Mouse (Mus musculus) left cerebral cortex, postnatal 36 days (tissue): ENCODE data around the gene Rptn. TPM values are rescaled to one million over a fixed set of nuclear protein-coding genes. Genes with fewer than 3 reads are reported as not detected.

Experiments used
- DNase-seq, 2 experiments: peaks; one replicate each; pipeline ENCODE4 v3.0.0; 2021 to 2022; ENCODE audit warnings: low spot score in 2 of 2, mixed read lengths in 1 of 2
- intact Hi-C: fragments of 180-260 bp; cut with DNase I; formaldehyde crosslinking; loops from one replicate; pipeline ENCODE4 v1.15.1; 2025
- total RNA-seq, 2 experiments: library from RNA; stranded (reverse); gene quantifications; 2 replicates each; pipeline ENCODE4 v1.2.3; 2021

The Rptn gene
- total RNA-seq = not detected

DNA sequence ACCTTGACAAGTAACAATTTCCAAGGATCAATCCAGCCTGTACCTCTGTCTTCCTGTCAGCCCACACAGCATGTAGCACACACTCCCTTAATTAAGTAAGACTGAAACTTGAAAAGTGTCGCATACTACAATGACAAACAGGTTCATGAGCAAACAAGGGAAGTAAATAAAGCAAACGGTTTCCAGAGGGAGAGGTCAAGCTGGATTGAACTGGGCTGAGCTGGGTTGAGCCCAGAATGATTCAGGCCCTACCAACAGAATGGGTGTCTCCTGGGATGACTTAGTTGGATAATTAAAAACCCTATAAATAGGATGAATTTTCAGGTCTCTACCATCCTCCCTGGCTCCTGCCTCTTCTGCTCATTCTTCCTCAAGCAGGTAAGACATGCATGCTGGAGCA lies at the start of gene Rptn:
Gene Rptn, plus strand, starts transcription at position 334 of the 400 bp plus-strand sequence.
- intact Hi-C loops = no loop called here
- DNase-seq = no peak

DNA sequence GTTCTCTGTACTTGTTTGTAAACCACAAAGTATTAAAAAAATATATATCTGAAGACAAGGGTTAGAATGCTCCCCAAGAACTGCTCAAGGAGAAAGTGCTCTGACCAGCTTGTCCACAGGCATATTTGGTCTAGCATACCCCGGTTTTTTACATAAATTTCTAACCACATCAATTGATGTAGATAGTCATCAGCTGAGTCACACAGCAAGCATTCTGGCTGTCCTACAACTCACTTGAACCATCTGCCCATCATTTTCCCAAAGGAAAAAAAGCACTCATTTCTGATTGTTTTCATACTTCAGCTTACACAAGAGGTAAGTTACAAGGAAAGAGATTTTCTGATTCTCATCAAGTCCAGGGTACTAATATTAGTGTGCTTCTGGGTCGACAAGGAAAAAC lies 46.6 kb upstream of the Rptn start:
- intact Hi-C loops = no loop called here
- no peak for DNase-seq

DNA sequence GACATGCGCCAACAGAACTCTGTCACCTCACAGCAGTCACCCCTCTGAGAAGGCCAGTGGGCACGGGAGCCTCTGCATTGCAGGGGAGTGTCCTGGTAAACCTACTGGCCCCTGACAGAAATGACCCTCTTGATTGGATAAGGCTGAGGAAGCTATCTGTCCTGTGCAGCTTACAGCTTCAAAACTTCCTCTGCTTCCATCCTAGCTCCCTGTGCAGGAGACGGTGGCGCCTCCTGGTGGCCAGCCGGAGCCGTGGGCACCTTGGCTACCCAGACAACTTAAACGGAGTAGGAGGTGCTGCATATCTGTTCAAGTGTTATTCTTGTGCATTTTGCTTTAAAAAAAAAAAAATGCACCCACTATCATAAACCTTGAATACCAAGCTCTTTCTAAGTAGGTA lies 33.5 kb upstream of the Rptn start:
- DNase-seq = peak; percentile 62 to 63
- intact Hi-C loops = loop anchor here (2.0 to 5.0 kb wide), 2 partner anchors 49 to 228 kb away; no protein-coding TSS in a partner anchor

- DNase-seq = no peak
- intact Hi-C loops = loop anchor here (1.0 to 5.0 kb wide), 4 partner anchors 45 to 230 kb away; no protein-coding TSS in a partner anchor
Measured at GRCm38 (mm10) chr3:93361933-93362574, 31.4 kb upstream of the Rptn start.

GRCm38 (mm10) chr3:93366966-93367575 lies 26.4 kb upstream of the Rptn start:
- no peak for DNase-seq
- intact Hi-C loops = no loop called here

DNA sequence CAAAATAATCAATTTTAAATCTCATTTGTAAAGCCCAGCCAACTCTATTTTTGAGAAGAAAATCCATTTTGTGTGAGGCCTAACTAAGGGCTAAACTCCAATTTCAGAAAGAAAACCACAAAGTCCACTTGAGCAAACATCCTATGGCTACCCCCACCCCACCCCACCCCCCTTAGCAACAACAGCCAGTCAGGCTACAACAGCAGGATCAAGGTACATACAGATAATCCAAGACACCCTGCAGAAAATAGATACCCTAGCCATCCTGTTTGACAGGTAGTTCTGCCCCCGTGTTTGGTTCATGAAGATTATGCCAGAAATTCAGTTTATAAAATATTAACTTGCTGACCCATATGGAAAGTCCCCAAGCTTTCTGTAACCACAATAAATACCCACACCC lies 25.3 kb upstream of the Rptn start:
- no peak for DNase-seq
- intact Hi-C loops = no loop called here

- intact Hi-C loops = no loop called here
Measured at GRCm38 (mm10) chr3:93373416-93373815, 20.1 kb upstream of the Rptn start.

GRCm38 (mm10) chr3:93375196-93375595 lies 18.3 kb upstream of the Rptn start:
- DNase-seq = no peak
- intact Hi-C loops = no loop called here

More at GRCm38 (mm10) chr3:93373416-93373815, 20.1 kb upstream of the Rptn start:
- DNase-seq = no peak

DNA sequence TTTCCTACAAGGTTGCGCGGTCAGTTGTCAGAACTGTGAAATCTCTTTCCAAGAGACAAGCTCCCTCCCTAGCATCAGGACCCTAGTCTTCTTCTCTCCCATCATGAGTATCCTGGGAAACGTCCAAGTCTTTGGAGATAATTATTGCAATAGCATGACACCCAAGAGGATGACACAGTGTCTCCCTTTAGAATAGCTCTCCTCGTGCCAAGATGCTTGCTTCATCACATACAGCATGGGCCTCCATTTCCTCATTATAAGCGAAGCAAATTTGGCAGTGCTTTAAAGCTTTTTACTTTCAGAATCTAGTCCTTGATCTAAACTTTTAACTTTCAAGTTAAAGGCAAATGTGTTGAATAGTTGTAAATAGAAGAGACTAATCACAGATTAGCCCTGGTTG lies 17.9 kb upstream of the Rptn start:
- intact Hi-C loops = no loop called here
- no peak for DNase-seq

- DNase-seq = no peak
- intact Hi-C loops = no loop called here
Measured at GRCm38 (mm10) chr3:93378146-93378545, 15.4 kb upstream of the Rptn start.

GRCm38 (mm10) chr3:93403936-93404335 lies 10.4 kb downstream of the Rptn start:
- intact Hi-C loops = loop anchor here (10.0 kb wide), 2 partner anchors 89 to 289 kb away; partner anchors contain the start of gene Hrnr
- no peak for DNase-seq

GRCm38 (mm10) chr3:93406992-93407391 lies 13.5 kb downstream of the Rptn start:
- intact Hi-C loops = loop anchor here (2.0 to 10.0 kb wide), 4 partner anchors 44 to 292 kb away; partner anchors contain the start of gene Hrnr
- peak; percentile 7 to 8 for DNase-seq

- intact Hi-C loops = no loop called here
- no peak for DNase-seq
Measured at GRCm38 (mm10) chr3:93411905-93412304, 18.4 kb downstream of the Rptn start.

GRCm38 (mm10) chr3:93431673-93432072 lies 38.2 kb downstream of the Rptn start:
- intact Hi-C loops = no loop called here
- DNase-seq = no peak

GRCm38 (mm10) chr3:93442030-93442429 lies 48.5 kb downstream of the Rptn start, which contains the start of gene Tchh:
TSS of gene Tchh (plus strand) at chr3:93442330.
- DNase-seq = no peak
- intact Hi-C loops = loop anchor here (5.0 kb wide), 1 partner anchor 45 kb away; no protein-coding TSS in a partner anchor

- DNase-seq = peak; percentile 26 to 34
- intact Hi-C loops = loop anchor here (5.0 kb wide), 1 partner anchor 44 kb away; no protein-coding TSS in a partner anchor
Measured at GRCm38 (mm10) chr3:93443501-93444101, 50.1 kb downstream of the Rptn start.

DNA sequence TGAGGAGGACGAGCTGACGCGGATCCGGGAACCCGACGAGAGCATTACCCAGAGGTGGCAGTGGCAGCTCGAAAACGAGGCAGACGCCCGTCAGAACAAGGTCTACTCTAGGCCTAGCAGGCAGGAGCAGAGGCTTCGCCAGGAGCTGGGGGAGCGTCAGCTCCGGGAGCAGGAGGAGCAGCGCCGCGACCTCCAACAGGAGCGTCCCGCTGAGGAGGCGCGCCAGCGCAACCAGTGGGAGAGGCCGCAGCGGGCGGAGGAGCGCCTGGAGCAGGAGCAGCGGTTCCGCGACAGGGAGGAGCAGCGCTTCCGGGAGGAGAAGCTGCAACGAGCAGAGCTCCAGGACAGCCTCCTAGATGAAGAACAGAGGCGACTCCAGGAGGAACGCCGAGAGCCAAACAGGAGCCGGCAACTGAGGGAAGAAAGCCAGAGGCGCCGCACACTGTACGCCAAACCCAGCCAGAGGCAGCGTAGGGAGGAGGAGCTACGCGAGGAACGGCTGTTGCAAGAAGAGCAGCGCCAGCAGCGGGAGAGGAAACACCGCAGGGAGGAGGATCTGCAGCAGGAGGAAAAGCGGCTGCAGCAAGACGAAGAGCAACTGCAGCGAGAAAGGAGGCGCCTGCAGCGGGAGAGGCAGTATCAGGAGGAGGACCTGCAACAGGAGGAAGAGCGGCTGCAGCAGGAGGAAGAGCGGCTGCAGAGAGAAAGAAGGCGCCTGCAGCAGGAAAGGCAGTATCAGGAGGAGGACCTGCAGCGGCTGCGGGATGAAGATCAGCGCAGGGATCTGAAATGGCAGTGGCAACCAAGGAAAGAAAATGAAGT lies 51.1 kb downstream of the Rptn start:
- intact Hi-C loops = loop anchor here (5.0 kb wide), 1 partner anchor 43 kb away; no protein-coding TSS in a partner anchor
- peak; percentile 72 to 75 for DNase-seq

DNA sequence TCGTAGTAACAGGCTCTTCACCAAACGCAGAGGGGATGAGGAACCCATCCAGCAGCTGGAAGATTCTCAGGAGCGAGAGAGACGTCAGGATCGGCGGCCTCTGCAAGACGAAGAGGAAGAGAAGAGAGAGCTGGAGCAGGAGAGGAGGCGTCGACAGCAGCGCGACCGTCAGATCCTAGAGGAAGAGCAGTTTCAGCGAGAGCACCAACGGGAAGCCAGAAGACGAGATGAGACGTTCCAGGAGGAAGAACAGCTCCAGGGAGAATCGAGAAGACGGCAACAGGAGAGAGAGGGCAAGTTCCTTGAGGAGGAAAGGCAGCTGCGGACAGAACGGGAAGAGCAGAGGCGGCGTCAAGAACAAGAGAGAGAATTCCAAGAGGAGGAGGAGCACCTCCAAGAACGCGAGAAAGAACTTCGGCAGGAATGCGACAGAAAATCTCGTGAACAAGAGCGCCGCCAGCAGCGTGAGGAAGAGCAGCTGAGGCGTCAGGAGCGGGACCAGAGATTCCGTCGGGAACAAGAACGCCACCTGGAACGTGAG lies 51.7 kb downstream of the Rptn start:
- DNase-seq = peak; percentile 38 to 41
- intact Hi-C loops = no loop called here

GRCm38 (mm10) chr3:93446128-93446755 lies 52.7 kb downstream of the Rptn start:
- peak; percentile 8 to 11 for DNase-seq
- intact Hi-C loops = no loop called here
